Mouse (Mus musculus) myocyte (in vitro differentiated cells): ENCODE measurements around the gene Pitpna. TPM values are rescaled to one million over a fixed set of nuclear protein-coding genes. Genes with fewer than 3 reads are reported as not detected.

Experiments used
- H3K27me3 ChIP-seq: one replicate; pipeline ENCODE4 v1.6.1; 2011; ENCODE audit not compliant: control insufficient read depth, insufficient read depth, insufficient read length
- H3K36me3 ChIP-seq: one replicate; pipeline ENCODE4 v1.6.1; 2011; ENCODE audit not compliant: control insufficient read depth, insufficient read depth
- H3K4me2 ChIP-seq: one replicate; pipeline ENCODE4 v1.6.1; 2011; ENCODE audit warnings: low read depth, control low read depth
- H3K4me3 ChIP-seq: one replicate; pipeline ENCODE4 v1.5.1; 2011; ENCODE audit warnings: mild to moderate bottlenecking, control low read depth, moderate library complexity
- H3K79me2 ChIP-seq: one replicate; pipeline ENCODE4 v1.6.1; 2011; ENCODE audit not compliant: control insufficient read depth, insufficient read depth
- H3ac ChIP-seq: one replicate; pipeline ENCODE4 v1.6.1; 2011; ENCODE audit not compliant: control insufficient read depth, insufficient read length
- CEBPB ChIP-seq: IDR thresholded peaks from 2 replicates; pipeline ENCODE4 v1.6.1; 2011; ENCODE audit warnings: mild to moderate bottlenecking, moderate library complexity; ENCODE audit not compliant: poor library complexity, insufficient read depth, severe bottlenecking
- E2F4 ChIP-seq: IDR thresholded peaks from one replicate; pipeline ENCODE4 v1.6.1; 2011; ENCODE audit warnings: mild to moderate bottlenecking, control low read depth, moderate library complexity; ENCODE audit not compliant: insufficient read depth
- MAX ChIP-seq: IDR thresholded peaks from one replicate; pipeline ENCODE4 v1.6.1; 2011; ENCODE audit warnings: low read depth, mild to moderate bottlenecking, control low read depth
- MYOD1 ChIP-seq, 3 experiments: IDR thresholded peaks; one replicate each; pipeline ENCODE4 v1.6.1; 2011; ENCODE audit warnings: control low read depth in 2 of 3, low read depth in 2 of 3, mild to moderate bottlenecking in 2 of 3, moderate library complexity in 1 of 3; ENCODE audit not compliant: insufficient read length in 2 of 3, control insufficient read depth in 1 of 3
- MYOG ChIP-seq, 3 experiments: IDR thresholded peaks; one replicate each; pipeline ENCODE4 v1.6.1; 2011; ENCODE audit warnings: control low read depth in 2 of 3, low read depth in 2 of 3, mild to moderate bottlenecking in 2 of 3; ENCODE audit not compliant: insufficient read length in 2 of 3, control insufficient read depth in 1 of 3, insufficient read depth in 1 of 3
- POLR2A ChIP-seq: IDR thresholded peaks from one replicate; pipeline ENCODE4 v1.6.1; 2011; ENCODE audit warnings: low read depth, mild to moderate bottlenecking, control low read depth, moderate library complexity; ENCODE audit not compliant: insufficient read length
- POLR2AphosphoS2 ChIP-seq: IDR thresholded peaks from one replicate; pipeline ENCODE4 v1.6.1; 2011; ENCODE audit warnings: low read depth, control low read depth; ENCODE audit not compliant: insufficient read length
- REST ChIP-seq: IDR thresholded peaks from one replicate; pipeline ENCODE4 v1.6.1; 2011; ENCODE audit warnings: mild to moderate bottlenecking, control low read depth, moderate library complexity; ENCODE audit not compliant: insufficient read depth, insufficient read length
- SRF ChIP-seq: IDR thresholded peaks from one replicate; pipeline ENCODE4 v1.6.1; 2011; ENCODE audit warnings: low read depth; ENCODE audit not compliant: control insufficient read depth, insufficient read length
- TCF12 ChIP-seq: IDR thresholded peaks from one replicate; pipeline ENCODE4 v1.6.1; 2011; ENCODE audit warnings: mild to moderate bottlenecking, control low read depth; ENCODE audit not compliant: poor library complexity, insufficient read depth, severe bottlenecking
- TCF3 ChIP-seq: IDR thresholded peaks from one replicate; pipeline ENCODE4 v1.6.1; 2011; ENCODE audit warnings: low read depth, control low read depth; ENCODE audit not compliant: insufficient read length
- USF1 ChIP-seq: IDR thresholded peaks from one replicate; pipeline ENCODE4 v1.6.1; 2011; ENCODE audit warnings: low read depth, mild to moderate bottlenecking, control low read depth, moderate library complexity
- polyA plus RNA-seq: library from polyadenylated mRNA; unstranded; fragments of >200 nt; fragmentation: generic; extraction: Trizol; gene quantifications from one replicate; pipeline ENCODE4 v1.2.1, GENCODE M21; 2012; ENCODE audit warnings: missing spikeins

Pitpna gene
- polyA plus RNA-seq, 1 experiment = 125 TPM

DNA sequence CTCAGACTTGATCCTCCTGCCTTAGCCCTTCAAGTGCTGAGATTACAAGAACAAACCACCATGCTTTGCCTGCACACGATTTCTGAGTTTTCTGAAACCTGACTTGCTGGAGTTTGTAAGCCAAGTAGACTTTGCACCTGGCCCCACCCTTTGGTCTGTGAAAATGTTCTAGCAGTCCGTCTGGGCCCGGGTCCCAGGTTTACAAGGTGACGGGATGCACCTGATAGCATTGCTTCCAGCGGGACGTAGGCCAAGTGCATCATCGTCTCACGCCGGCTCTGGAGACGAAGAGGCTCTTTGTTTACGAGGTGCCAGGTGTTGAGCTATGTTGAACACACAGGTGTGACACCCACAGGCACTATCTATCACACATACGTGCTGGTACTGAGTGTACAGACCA is 18.9 kb upstream of the Pitpna start:
- no peak for TF ChIP-seq MYOD1 (IDR thresholded peaks at IDR 0.05; ENCODE audit: control insufficient read depth in 1 of 3, insufficient read length in 2 of 3, low read depth in 2 of 3)
- TF ChIP-seq TCF12 = no peak
- no peak for TF ChIP-seq E2F4
- TF ChIP-seq POLR2A = no peak
- TF ChIP-seq REST = no peak
- TF ChIP-seq SRF = no peak
- H3K4me2 ChIP-seq = no peak overlapping the region
- no peak overlapping the region for H3K4me3 ChIP-seq
- H3K79me2 ChIP-seq = no peaks in the 10 kb centered on the region
- H3K27me3 ChIP-seq = no peaks in the 10 kb centered on the region
- no peaks in the 10 kb centered on the region for H3K36me3 ChIP-seq
- H3ac ChIP-seq = no peak overlapping the region

DNA sequence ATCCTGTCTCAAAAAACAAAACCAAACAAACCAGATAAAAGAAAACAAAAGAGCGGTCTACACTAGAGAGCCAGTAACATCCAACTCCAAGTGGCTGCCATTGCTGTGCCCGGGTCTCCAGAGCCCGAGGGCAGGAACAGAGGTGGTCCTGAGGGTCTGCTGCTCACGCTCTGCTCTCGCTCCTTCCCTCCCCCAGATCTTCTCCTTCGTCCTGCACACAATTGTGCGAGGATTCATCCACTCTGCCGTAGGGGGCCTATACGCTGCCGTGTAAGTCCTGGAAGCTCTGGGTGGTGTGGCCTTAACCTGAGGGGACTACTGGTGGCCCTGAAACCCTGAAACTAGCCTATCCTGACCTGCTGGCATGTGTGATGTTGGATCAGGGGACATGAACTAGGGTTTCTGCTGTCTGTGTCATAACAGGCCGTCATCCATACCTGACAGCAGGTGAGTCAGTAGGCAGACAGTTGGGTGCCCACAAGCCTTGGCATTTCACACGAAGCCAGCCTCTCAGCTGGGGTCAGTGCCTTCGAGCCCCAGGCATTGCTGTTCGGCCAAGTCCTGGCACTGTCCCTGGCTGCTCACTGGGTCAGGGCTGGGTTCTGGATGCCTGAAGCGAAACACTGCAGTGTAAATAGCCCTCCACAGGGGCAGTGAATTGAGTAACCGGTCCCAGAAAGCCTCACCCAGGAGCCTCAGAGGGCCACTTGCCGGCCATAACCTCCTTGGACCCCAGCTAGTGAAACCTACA is 17.3 kb upstream of the Pitpna start:
- Histone ChIP-seq H3K4me3 (no peak overlapping the region), H3K79me2 (no peaks in the 10 kb centered on the region), H3ac (no peak overlapping the region), H3K4me2 (no peak overlapping the region), H3K36me3 (no peaks in the 10 kb centered on the region), H3K27me3 (no peaks in the 10 kb centered on the region)
- TF ChIP-seq REST = no peak
- no peak for TF ChIP-seq SRF
- TF ChIP-seq USF1 = no peak
- TF ChIP-seq POLR2AphosphoS2 = no peak
- no peak for TF ChIP-seq CEBPB
- TF ChIP-seq TCF3 = no peak
- TF ChIP-seq MYOG (IDR thresholded peaks at IDR 0.05; ENCODE audit: control insufficient read depth in 1 of 3, insufficient read depth in 1 of 3, insufficient read length in 2 of 3, low read depth in 2 of 3) = no peak
- TF ChIP-seq MAX = no peak
- TF ChIP-seq TCF12 = no peak
- no peak for TF ChIP-seq POLR2A
- no peak for TF ChIP-seq E2F4
- no peak for TF ChIP-seq MYOD1 (IDR thresholded peaks at IDR 0.05; ENCODE audit: control insufficient read depth in 1 of 3, insufficient read length in 2 of 3, low read depth in 2 of 3)

DNA sequence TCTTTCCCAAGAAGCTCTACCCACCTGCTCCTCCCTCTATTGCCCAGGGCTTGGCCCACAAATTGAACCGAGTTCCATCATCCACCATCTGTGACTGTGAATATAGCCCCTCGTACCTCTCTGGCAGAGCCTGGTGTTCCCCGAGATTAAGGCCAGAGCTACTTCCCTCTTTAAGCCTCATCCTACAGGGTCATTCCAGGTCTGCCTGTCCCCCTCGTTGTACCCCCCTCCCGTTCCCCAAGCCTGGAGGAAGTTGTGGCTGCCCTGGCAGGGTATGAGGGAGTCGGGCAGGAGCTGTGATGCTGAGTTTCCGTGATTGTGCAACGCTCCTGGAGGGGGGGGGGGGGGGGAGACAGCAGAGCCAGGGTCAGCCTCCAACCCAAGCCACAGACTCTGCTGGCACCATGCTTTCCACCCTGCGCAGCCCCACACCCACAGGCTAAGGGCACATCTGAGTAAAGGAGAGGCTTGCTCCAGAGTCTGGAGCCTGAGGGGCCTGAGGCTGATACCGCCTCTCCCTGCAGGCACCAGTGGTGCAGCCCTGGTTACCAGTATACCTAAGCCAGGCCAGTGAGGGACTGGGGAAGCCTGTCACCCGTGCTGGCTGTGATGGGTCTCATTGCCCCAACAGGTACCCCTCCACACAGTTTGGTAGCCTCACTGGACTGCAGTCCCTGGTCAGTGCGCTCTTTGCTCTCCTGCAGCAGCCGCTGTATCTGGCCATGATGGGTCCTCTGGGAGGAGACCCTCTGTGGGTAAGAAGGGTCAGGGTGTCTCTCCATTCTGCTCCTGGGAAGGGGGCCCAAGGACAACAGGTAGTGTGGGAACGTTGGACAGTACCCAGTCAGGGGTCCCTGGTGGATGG is 16.5 kb upstream of the Pitpna start:
- H3K79me2 ChIP-seq = no peaks in the 10 kb centered on the region
- no peak overlapping the region for H3K4me2 ChIP-seq
- TF ChIP-seq USF1 (no peak), MAX (no peak), POLR2AphosphoS2 (no peak), CEBPB (peak; percentile 86; the same call in 1 of the 2 replicates)
- H3ac ChIP-seq = no peak overlapping the region
- H3K27me3 ChIP-seq = no peaks in the 10 kb centered on the region
- H3K36me3 ChIP-seq = no peaks in the 10 kb centered on the region
- H3K4me3 ChIP-seq = no peak overlapping the region

DNA sequence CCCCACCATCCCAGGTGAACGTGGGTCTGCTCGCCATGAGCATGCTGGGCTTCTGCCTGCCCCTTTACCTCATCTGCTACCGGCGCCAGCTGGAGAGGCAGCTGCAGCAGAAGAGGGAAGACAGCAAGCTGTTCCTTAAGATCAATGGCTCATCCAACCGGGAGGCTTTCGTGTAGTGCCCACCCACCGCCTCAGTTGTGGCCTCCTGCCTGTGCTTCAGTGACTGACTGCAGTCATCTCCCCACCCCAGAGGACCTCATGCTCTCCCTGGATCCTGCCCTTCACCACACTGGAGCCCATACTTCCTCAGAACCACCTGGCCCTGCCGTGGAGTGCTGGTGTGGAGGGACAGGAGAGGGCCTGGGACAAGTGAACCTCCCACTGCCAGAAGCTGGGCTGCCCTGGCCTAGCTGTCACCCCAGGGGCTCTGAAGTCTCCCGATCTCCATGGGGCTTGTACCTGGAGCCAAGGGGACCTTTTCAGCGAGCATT is 15.6 kb upstream of the Pitpna start:
- TF ChIP-seq MYOD1 (IDR thresholded peaks at IDR 0.05; ENCODE audit: control insufficient read depth in 1 of 3, insufficient read length in 2 of 3, low read depth in 2 of 3) (peak in 2 of 3 experiments; percentile 49 to 50), MYOG (IDR thresholded peaks at IDR 0.05; ENCODE audit: control insufficient read depth in 1 of 3, insufficient read depth in 1 of 3, insufficient read length in 2 of 3, low read depth in 2 of 3) (peak in 2 of 3 experiments; percentile 50 to 60), TCF12 (no peak), POLR2AphosphoS2 (no peak)
- Histone ChIP-seq H3K79me2 (no peaks in the 10 kb centered on the region), H3K36me3 (no peaks in the 10 kb centered on the region), H3ac (no peak overlapping the region), H3K4me3 (no peak overlapping the region), H3K27me3 (no peaks in the 10 kb centered on the region), H3K4me2 (no peak overlapping the region)
